Mouse (Mus musculus): Measurements from ENCODE around the gene Gad1. TPM values are rescaled to one million over a fixed set of nuclear protein-coding genes. Genes with fewer than 3 reads are reported as not detected.

Gad1 gene
- polyA plus RNA-seq, 1 experiment from 2014 or later: 0.18 TPM

- Histone ChIP-seq H3K9me3 (ENCODE audit: control insufficient read depth, low read length) (no peaks in the 10 kb centered on the region), H3K4me2 (replicated peaks; ENCODE audit: low read depth, low read length) (peak overlapping the region; percentile 46), H3K27me3 (ENCODE audit: control insufficient read depth, insufficient read depth, low read length) (peaks cover 88% of the 10 kb centered on the region), H3K36me3 (ENCODE audit: control insufficient read depth, insufficient read depth, low read length) (no peaks in the 10 kb centered on the region), H3K9ac (ENCODE audit: low read depth, low read length) (no peak overlapping the region), H3K4me1 (ENCODE audit: control insufficient read depth, insufficient read depth, low read length) (peaks cover 40% of the 10 kb centered on the region), H3K27ac (ENCODE audit: low read depth, low read length) (no peak overlapping the region), H3K4me3 (ENCODE audit: low read length) (peak overlapping the region; percentile 36)
- ATAC-seq (ENCODE audit: low FRiP score, low TSS enrichment): no peak
- 2% methylated on average over 32 of the region's 34 CpGs for WGBS
These were observed 9.7 kb downstream of the Gad1 start for GRCm38 (mm10) chr2:70562611-70562980.

- under 1% methylated on average over 38 of the region's 40 CpGs for WGBS
- H3K9ac ChIP-seq (ENCODE audit: low read depth, low read length): no peak overlapping the region
- H3K4me3 ChIP-seq (ENCODE audit: low read length): peak overlapping the region; percentile 36
- H3K4me1 ChIP-seq (ENCODE audit: control insufficient read depth, insufficient read depth, low read length): peaks cover 44% of the 10 kb centered on the region
- H3K9me3 ChIP-seq (ENCODE audit: control insufficient read depth, low read length): no peaks in the 10 kb centered on the region
- peaks cover 89% of the 10 kb centered on the region for H3K27me3 ChIP-seq (ENCODE audit: control insufficient read depth, insufficient read depth, low read length)
- H3K36me3 ChIP-seq (ENCODE audit: control insufficient read depth, insufficient read depth, low read length): no peaks in the 10 kb centered on the region
- H3K4me2 ChIP-seq (replicated peaks; ENCODE audit: low read depth, low read length): peak overlapping the region; percentile 46
- no peak for ATAC-seq (ENCODE audit: low FRiP score, low TSS enrichment)
- H3K27ac ChIP-seq (ENCODE audit: low read depth, low read length): no peak overlapping the region
These were observed 10.3 kb downstream of the Gad1 start for GRCm38 (mm10) chr2:70562981-70563671.

GRCm38 (mm10) chr2:70563721-70564645 lies 11.1 kb downstream of the Gad1 start:
- peak overlapping the region; percentile 35 for H3K4me2 ChIP-seq (replicated peaks; ENCODE audit: low read depth, low read length)
- peaks cover 86% of the 10 kb centered on the region for H3K27me3 ChIP-seq (ENCODE audit: control insufficient read depth, insufficient read depth, low read length)
- 1% methylated on average over 38 of the region's 38 CpGs for WGBS
- peak overlapping the region; percentile 36 for H3K4me3 ChIP-seq (ENCODE audit: low read length)
- no peaks in the 10 kb centered on the region for H3K36me3 ChIP-seq (ENCODE audit: control insufficient read depth, insufficient read depth, low read length)
- no peak for ATAC-seq (ENCODE audit: low FRiP score, low TSS enrichment)
- H3K9me3 ChIP-seq (ENCODE audit: control insufficient read depth, low read length): no peaks in the 10 kb centered on the region
- no peak overlapping the region for H3K27ac ChIP-seq (ENCODE audit: low read depth, low read length)
- H3K4me1 ChIP-seq (ENCODE audit: control insufficient read depth, insufficient read depth, low read length): peaks cover 48% of the 10 kb centered on the region
- no peak overlapping the region for H3K9ac ChIP-seq (ENCODE audit: low read depth, low read length)

- no peak for ATAC-seq (ENCODE audit: low FRiP score, low TSS enrichment)
- H3K4me1 ChIP-seq (ENCODE audit: control insufficient read depth, insufficient read depth, low read length): peaks cover 48% of the 10 kb centered on the region
- no peak overlapping the region for H3K4me2 ChIP-seq (replicated peaks; ENCODE audit: low read depth, low read length)
- H3K27ac ChIP-seq (ENCODE audit: low read depth, low read length): no peak overlapping the region
- no peak overlapping the region for H3K9ac ChIP-seq (ENCODE audit: low read depth, low read length)
- peaks cover 86% of the 10 kb centered on the region for H3K27me3 ChIP-seq (ENCODE audit: control insufficient read depth, insufficient read depth, low read length)
- H3K9me3 ChIP-seq (ENCODE audit: control insufficient read depth, low read length): no peaks in the 10 kb centered on the region
- H3K36me3 ChIP-seq (ENCODE audit: control insufficient read depth, insufficient read depth, low read length): no peaks in the 10 kb centered on the region
- no peak overlapping the region for H3K4me3 ChIP-seq (ENCODE audit: low read length)
- WGBS: 5% methylated on average over 15 of the region's 15 CpGs
These were observed 11.9 kb downstream of the Gad1 start for GRCm38 (mm10) chr2:70564646-70565315.

- peaks cover 80% of the 10 kb centered on the region for H3K27me3 ChIP-seq (ENCODE audit: control insufficient read depth, insufficient read depth, low read length)
- H3K4me3 ChIP-seq (ENCODE audit: low read length): no peak overlapping the region
- H3K9me3 ChIP-seq (ENCODE audit: control insufficient read depth, low read length): no peaks in the 10 kb centered on the region
- no peak overlapping the region for H3K9ac ChIP-seq (ENCODE audit: low read depth, low read length)
- no peaks in the 10 kb centered on the region for H3K36me3 ChIP-seq (ENCODE audit: control insufficient read depth, insufficient read depth, low read length)
- ATAC-seq (ENCODE audit: low FRiP score, low TSS enrichment): peak; percentile 47; the same call in 1 of the 2 replicates
- 3% methylated on average over 30 of the region's 30 CpGs for WGBS
- no peak overlapping the region for H3K27ac ChIP-seq (ENCODE audit: low read depth, low read length)
- H3K4me1 ChIP-seq (ENCODE audit: control insufficient read depth, insufficient read depth, low read length): peaks cover 48% of the 10 kb centered on the region
- peak overlapping the region; percentile 68 for H3K4me2 ChIP-seq (replicated peaks; ENCODE audit: low read depth, low read length)
These were observed 13.1 kb downstream of the Gad1 start for GRCm38 (mm10) chr2:70565651-70566602.

- peak; percentile 16; the same call in 1 of the 2 replicates for ATAC-seq (ENCODE audit: low FRiP score, low TSS enrichment)
- Histone ChIP-seq H3K36me3 (ENCODE audit: control insufficient read depth, insufficient read depth, low read length) (no peaks in the 10 kb centered on the region), H3K27ac (ENCODE audit: low read depth, low read length) (no peak overlapping the region), H3K4me2 (replicated peaks; ENCODE audit: low read depth, low read length) (peak overlapping the region; percentile 68), H3K4me1 (ENCODE audit: control insufficient read depth, insufficient read depth, low read length) (peaks cover 46% of the 10 kb centered on the region), H3K27me3 (ENCODE audit: control insufficient read depth, insufficient read depth, low read length) (peaks cover 73% of the 10 kb centered on the region), H3K9me3 (ENCODE audit: control insufficient read depth, low read length) (no peaks in the 10 kb centered on the region), H3K9ac (ENCODE audit: low read depth, low read length) (no peak overlapping the region), H3K4me3 (ENCODE audit: low read length) (peak overlapping the region; percentile 1; the same call in 1 of the 2 replicates)
- 1% methylated on average over 18 of the region's 18 CpGs for WGBS
These were observed 13.7 kb downstream of the Gad1 start for GRCm38 (mm10) chr2:70566603-70566981.

- Histone ChIP-seq H3K4me1 (ENCODE audit: control insufficient read depth, insufficient read depth, low read length) (peaks cover 40% of the 10 kb centered on the region), H3K36me3 (ENCODE audit: control insufficient read depth, insufficient read depth, low read length) (no peaks in the 10 kb centered on the region), H3K27me3 (ENCODE audit: control insufficient read depth, insufficient read depth, low read length) (peaks cover 68% of the 10 kb centered on the region), H3K9ac (ENCODE audit: low read depth, low read length) (no peak overlapping the region), H3K9me3 (ENCODE audit: control insufficient read depth, low read length) (no peaks in the 10 kb centered on the region), H3K27ac (ENCODE audit: low read depth, low read length) (no peak overlapping the region), H3K4me2 (replicated peaks; ENCODE audit: low read depth, low read length) (peak overlapping the region; percentile 68), H3K4me3 (ENCODE audit: low read length) (peak overlapping the region; percentile 35; the same call in 1 of the 2 replicates)
- 5% methylated on average over 23 of the region's 23 CpGs for WGBS
- no peak; the same call in 1 of the 2 replicates for ATAC-seq (ENCODE audit: low FRiP score, low TSS enrichment)
These were observed 14.3 kb downstream of the Gad1 start for GRCm38 (mm10) chr2:70567071-70567681.

GRCm38 (mm10) chr2:70567682-70568077 lies 14.8 kb downstream of the Gad1 start:
- Histone ChIP-seq H3K27me3 (ENCODE audit: control insufficient read depth, insufficient read depth, low read length) (peaks cover 63% of the 10 kb centered on the region), H3K4me3 (ENCODE audit: low read length) (peak overlapping the region; percentile 35), H3K36me3 (ENCODE audit: control insufficient read depth, insufficient read depth, low read length) (no peaks in the 10 kb centered on the region), H3K27ac (ENCODE audit: low read depth, low read length) (no peak overlapping the region), H3K9ac (ENCODE audit: low read depth, low read length) (no peak overlapping the region), H3K9me3 (ENCODE audit: control insufficient read depth, low read length) (no peaks in the 10 kb centered on the region), H3K4me2 (replicated peaks; ENCODE audit: low read depth, low read length) (peak overlapping the region; percentile 68), H3K4me1 (ENCODE audit: control insufficient read depth, insufficient read depth, low read length) (peaks cover 35% of the 10 kb centered on the region)
- ATAC-seq (ENCODE audit: low FRiP score, low TSS enrichment): no peak
- WGBS: 1% methylated on average over 12 of the region's 12 CpGs

All from kidney, embryonic 14.5 days (tissue).